Mouse (Mus musculus) liver, embryonic 14.5 days (tissue): ENCODE results near the gene Med12l. TPM values are rescaled to one million over a fixed set of nuclear protein-coding genes. Genes with fewer than 3 reads are reported as not detected.
A peak's percentile ranks its signal among the peaks of the same experiment; 100 is the strongest.

Experiments used
- ATAC-seq: fragments of 200-750 bp; cut with Nextera tagmentation; 2 replicates; pipeline ENCODE4 v1.8.0; 2017; ENCODE audit warnings: moderate number of reproducible peaks, mild to moderate bottlenecking, moderate library complexity; ENCODE audit not compliant: insufficient read depth
- DNase-seq, 3 experiments: peaks; one replicate each; pipeline ENCODE4 v3.0.0-alpha.2; 2012 to 2013; ENCODE audit warnings: low read depth in 3 of 3, low spot score in 3 of 3
- H3K27ac ChIP-seq: fragments of 300-500 bp; sonication (generic); 2 replicates; pipeline ENCODE4 v1.5.1; 2014; ENCODE audit warnings: moderate library complexity, mild to moderate bottlenecking, control low read depth, inconsistent platforms
- H3K27me3 ChIP-seq: fragments of 300-500 bp; sonication (generic); 2 replicates; pipeline ENCODE4 v1.6.1; 2014; ENCODE audit warnings: mild to moderate bottlenecking, low read length, moderate library complexity; ENCODE audit not compliant: control insufficient read depth, insufficient read depth
- H3K36me3 ChIP-seq: fragments of 300-500 bp; sonication (generic); replicated peaks from 2 replicates; pipeline ENCODE4 v1.6.1; 2014; ENCODE audit warnings: low read depth; ENCODE audit not compliant: control insufficient read depth, insufficient read depth
- H3K4me1 ChIP-seq, 2 experiments: fragments of 200-500 bp in 1 of 2; fragments of 300-500 bp in 1 of 2; sonication (generic) in 1 of 2; replicated peaks; 2 replicates each; pipeline ENCODE4 v1.6.1; 2012 to 2014; ENCODE audit warnings: antibody characterized with exemption in 1 of 2, inconsistent platforms in 1 of 2, low read length in 1 of 2; ENCODE audit not compliant: control insufficient read depth in 2 of 2, insufficient read depth in 2 of 2
- H3K4me2 ChIP-seq: fragments of 300-500 bp; sonication (generic); 2 replicates; pipeline ENCODE4 v1.6.1; 2014; ENCODE audit warnings: low read depth, mild to moderate bottlenecking, control low read depth, moderate library complexity
- H3K4me3 ChIP-seq, 2 experiments: fragments of 200-500 bp in 1 of 2; fragments of 300-500 bp in 1 of 2; sonication (generic) in 1 of 2; 2 replicates each; pipeline ENCODE4 v1.5.1; 2012 to 2014; ENCODE audit warnings: low read depth in 2 of 2, low read length in 2 of 2, mild to moderate bottlenecking in 2 of 2, control low read depth in 1 of 2, inconsistent platforms in 1 of 2, moderate library complexity in 1 of 2; ENCODE audit not compliant: insufficient read depth in 1 of 2
- H3K9ac ChIP-seq: fragments of 300-500 bp; sonication (generic); replicated peaks from 2 replicates; pipeline ENCODE4 v1.6.1; 2014; ENCODE audit warnings: mild to moderate bottlenecking, control low read depth, moderate library complexity
- H3K9me3 ChIP-seq: fragments of 300-500 bp; sonication (generic); 2 replicates; pipeline ENCODE4 v1.6.1; 2016; ENCODE audit warnings: low read length, mixed read lengths; ENCODE audit not compliant: control insufficient read depth
- CTCF ChIP-seq: IDR thresholded peaks from 2 replicates; pipeline ENCODE4 v1.5.1; 2016; ENCODE audit warnings: antibody characterized with exemption, low read depth, control low read depth
- EP300 ChIP-seq: IDR thresholded peaks from 2 replicates; pipeline ENCODE4 v1.6.1; 2016; ENCODE audit warnings: antibody characterized with exemption, low read depth
- WGBS: fragments of 180-500 bp; shearing (Covaris S2); extraction: QIAGEN DNeasy Blood & Tissue Kit; methylation state at CpG from one replicate; pipeline ENCODE4 v1.1.7; 2014; ENCODE audit not compliant: insufficient replicate concordance; 5-methylcytosine and 5-hydroxymethylcytosine counted together
- polyA plus RNA-seq, 2 experiments: library from polyadenylated mRNA; depleted of rRNA in 1 of 2; stranded (reverse) in 1 of 2; unstranded in 1 of 2; fragments of >200 nt; fragmentation: Nextera tagmentation in 1 of 2; extraction: Ambion mirVana in 1 of 2; gene quantifications; 2 replicates each; pipeline versions ENCODE4 v1.2.1 to v1.2.3; 2012 to 2014

The Med12l gene
- polyA plus RNA-seq, 2 experiments: 0.57 to 0.63 TPM

GRCm38 (mm10) chr3:59041487-59041886 is 35.9 kb downstream of the Med12l start:
- Histone ChIP-seq H3K4me1 (no peaks in the 10 kb centered on the region), H3K4me3 (no peak overlapping the region), H3K27me3 (no peaks in the 10 kb centered on the region), H3K4me2 (no peak overlapping the region), H3K9me3 (no peaks in the 10 kb centered on the region), H3K27ac (no peak overlapping the region), H3K9ac (no peak overlapping the region), H3K36me3 (no peaks in the 10 kb centered on the region)
- TF ChIP-seq CTCF (no peak), EP300 (no peak)
- DNase-seq (no peak), ATAC-seq (no peak)
- 81% methylated on average over 6 of the region's 6 CpGs for WGBS

- DNase-seq (no peak), ATAC-seq (no peak)
- TF ChIP-seq CTCF (no peak), EP300 (peak; percentile 43)
- Histone ChIP-seq H3K4me3 (0 out of 4 replicates have a peak overlapping the region, but pooled peaks of 1 of the 2 experiments have one; percentile 10), H3K9me3 (no peaks in the 10 kb centered on the region), H3K4me2 (peak overlapping the region; percentile 49), H3K4me1 (peaks cover 19 to 39% of the 10 kb centered on the region in 2 experiments), H3K36me3 (no peaks in the 10 kb centered on the region), H3K9ac (no peak overlapping the region; the same call in 1 of the 2 replicates), H3K27me3 (no peaks in the 10 kb centered on the region), H3K27ac (no peak overlapping the region)
- 19% methylated on average over 17 of the region's 17 CpGs for WGBS
Observed at GRCm38 (mm10) chr3:59054834-59055535, 49.4 kb downstream of the Med12l start.

GRCm38 (mm10) chr3:59059022-59059541 is 53.5 kb downstream of the Med12l start:
- H3K27me3 ChIP-seq: no peaks in the 10 kb centered on the region
- no peaks in the 10 kb centered on the region for H3K36me3 ChIP-seq
- peak overlapping the region; percentile 25; the same call in 1 of the 2 replicates for H3K9ac ChIP-seq
- H3K4me3 ChIP-seq: peak overlapping the region; percentile 2 to 42; a peak in 2 of 4 replicates
- H3K9me3 ChIP-seq: no peaks in the 10 kb centered on the region
- WGBS: 0% methylated on average over 7 of the region's 7 CpGs
- H3K27ac ChIP-seq: no peak overlapping the region; the same call in 1 of the 2 replicates
- H3K4me1 ChIP-seq: peaks cover 30 to 53% of the 10 kb centered on the region in 2 experiments
- ATAC-seq (peak; percentile 92), DNase-seq (peak; percentile 64 to 73 (median 66))
- peak; percentile 85 for TF ChIP-seq CTCF
- peak; percentile 76 for TF ChIP-seq EP300
- H3K4me2 ChIP-seq: peak overlapping the region; percentile 57

GRCm38 (mm10) chr3:59060131-59060530 is 54.5 kb downstream of the Med12l start:
- WGBS: 62% methylated on average over 7 of the region's 7 CpGs
- no peak for TF ChIP-seq CTCF
- no peak for TF ChIP-seq EP300
- Histone ChIP-seq H3K36me3 (no peaks in the 10 kb centered on the region), H3K4me3 (no peak overlapping the region), H3K9ac (no peak overlapping the region), H3K4me1 (peaks cover 28 to 46% of the 10 kb centered on the region in 2 experiments), H3K27ac (no peak overlapping the region), H3K4me2 (no peak overlapping the region), H3K27me3 (no peaks in the 10 kb centered on the region), H3K9me3 (no peaks in the 10 kb centered on the region)
- ATAC-seq (no peak), DNase-seq (no peak)

GRCm38 (mm10) chr3:59062141-59062540 is 56.5 kb downstream of the Med12l start:
- no peaks in the 10 kb centered on the region for H3K9me3 ChIP-seq
- no peaks in the 10 kb centered on the region for H3K27me3 ChIP-seq
- H3K27ac ChIP-seq: no peak overlapping the region
- TF ChIP-seq CTCF (no peak), EP300 (no peak)
- H3K4me1 ChIP-seq: peaks cover 25 to 36% of the 10 kb centered on the region in 2 experiments
- no peak overlapping the region for H3K9ac ChIP-seq
- 30% methylated on average over 5 of the region's 5 CpGs for WGBS
- no peak overlapping the region for H3K4me3 ChIP-seq
- no peaks in the 10 kb centered on the region for H3K36me3 ChIP-seq
- DNase-seq: no peak
- no peak overlapping the region for H3K4me2 ChIP-seq
- ATAC-seq: no peak
